Mouse (Mus musculus) forebrain, embryonic 15.5 days (tissue): Measurements from ENCODE around the gene Slc2a4. TPM values are rescaled to one million over a fixed set of nuclear protein-coding genes. Genes with fewer than 3 reads are reported as not detected.

Source experiments
- ATAC-seq: fragments of 200-750 bp; cut with Nextera tagmentation; replicated peaks from 2 replicates; pipeline ENCODE4 v1.8.0; 2017; ENCODE audit warnings: mild to moderate bottlenecking, moderate TSS enrichment, moderate library complexity
- H3K27ac ChIP-seq: fragments of 300-500 bp; sonication (generic); replicated peaks from 2 replicates; pipeline ENCODE4 v1.5.1; 2015; ENCODE audit warnings: mild to moderate bottlenecking, inconsistent platforms
- H3K27me3 ChIP-seq: fragments of 300-500 bp; sonication (generic); 2 replicates; pipeline ENCODE4 v1.6.1; 2015; ENCODE audit warnings: inconsistent platforms
- H3K36me3 ChIP-seq: fragments of 300-500 bp; sonication (generic); 2 replicates; pipeline ENCODE4 v1.6.1; 2015; ENCODE audit warnings: mild to moderate bottlenecking, inconsistent platforms
- H3K4me1 ChIP-seq: fragments of 300-500 bp; sonication (generic); 2 replicates; pipeline ENCODE4 v1.6.1; 2015; ENCODE audit warnings: inconsistent platforms
- H3K4me2 ChIP-seq: fragments of 300-500 bp; sonication (generic); replicated peaks from 2 replicates; pipeline ENCODE4 v1.6.1; 2015; ENCODE audit warnings: mild to moderate bottlenecking, inconsistent platforms
- H3K4me3 ChIP-seq: fragments of 300-500 bp; sonication (generic); 2 replicates; pipeline ENCODE4 v1.5.1; 2015; ENCODE audit warnings: mild to moderate bottlenecking, inconsistent platforms
- H3K9ac ChIP-seq: fragments of 300-500 bp; sonication (generic); replicated peaks from 2 replicates; pipeline ENCODE4 v1.6.1; 2015; ENCODE audit warnings: mild to moderate bottlenecking, inconsistent platforms
- H3K9me3 ChIP-seq: fragments of 300-500 bp; sonication (generic); 2 replicates; pipeline ENCODE4 v1.6.1; 2016; ENCODE audit warnings: inconsistent platforms
- WGBS: fragments of 180-500 bp; shearing (Covaris S2); methylation state at CpG from one replicate; pipeline ENCODE4 v1.1.7; 2015; ENCODE audit warnings: mixed read lengths; 5-methylcytosine and 5-hydroxymethylcytosine counted together
- polyA plus RNA-seq: library from polyadenylated mRNA; unstranded; fragments of >200 nt; fragmentation: Nextera tagmentation; extraction: Ambion mirVana; gene quantifications from 2 replicates; pipeline ENCODE4 v1.2.1, GENCODE M21; 2015

Gene Slc2a4
- polyA plus RNA-seq, 1 experiment from 2014 or later, result 7.5 TPM

GRCm38 (mm10) chr11:69948763-69949150 is 769 bp upstream of the Slc2a4 start:
- no peak; the same call in 1 of the 2 replicates for ATAC-seq
- WGBS, result 0% methylated on average over 14 of the region's 14 CpGs
- Histone ChIP-seq H3K4me2 (peak overlapping the region; percentile 48), H3K27me3 (no peaks in the 10 kb centered on the region), H3K4me3 (peak overlapping the region; percentile 42), H3K27ac (peak overlapping the region; percentile 64), H3K9ac (peak overlapping the region; percentile 34; the same call in 1 of the 2 replicates), H3K36me3 (no peaks in the 10 kb centered on the region), H3K9me3 (no peaks in the 10 kb centered on the region), H3K4me1 (peaks cover 18% of the 10 kb centered on the region)

GRCm38 (mm10) chr11:69947337-69948065 is 487 bp downstream of the Slc2a4 start:
- H3K9me3 ChIP-seq, result no peaks in the 10 kb centered on the region
- peak overlapping the region; percentile 34 for H3K9ac ChIP-seq
- peak overlapping the region; percentile 64; the same call in 1 of the 2 replicates for H3K27ac ChIP-seq
- H3K27me3 ChIP-seq, result no peaks in the 10 kb centered on the region
- peak; percentile 44 for ATAC-seq
- peaks cover 18% of the 10 kb centered on the region for H3K4me1 ChIP-seq
- peak overlapping the region; percentile 48 for H3K4me2 ChIP-seq
- H3K4me3 ChIP-seq, result peak overlapping the region; percentile 42
- H3K36me3 ChIP-seq, result no peaks in the 10 kb centered on the region
- WGBS, result 2% methylated on average over 29 of the region's 29 CpGs

DNA sequence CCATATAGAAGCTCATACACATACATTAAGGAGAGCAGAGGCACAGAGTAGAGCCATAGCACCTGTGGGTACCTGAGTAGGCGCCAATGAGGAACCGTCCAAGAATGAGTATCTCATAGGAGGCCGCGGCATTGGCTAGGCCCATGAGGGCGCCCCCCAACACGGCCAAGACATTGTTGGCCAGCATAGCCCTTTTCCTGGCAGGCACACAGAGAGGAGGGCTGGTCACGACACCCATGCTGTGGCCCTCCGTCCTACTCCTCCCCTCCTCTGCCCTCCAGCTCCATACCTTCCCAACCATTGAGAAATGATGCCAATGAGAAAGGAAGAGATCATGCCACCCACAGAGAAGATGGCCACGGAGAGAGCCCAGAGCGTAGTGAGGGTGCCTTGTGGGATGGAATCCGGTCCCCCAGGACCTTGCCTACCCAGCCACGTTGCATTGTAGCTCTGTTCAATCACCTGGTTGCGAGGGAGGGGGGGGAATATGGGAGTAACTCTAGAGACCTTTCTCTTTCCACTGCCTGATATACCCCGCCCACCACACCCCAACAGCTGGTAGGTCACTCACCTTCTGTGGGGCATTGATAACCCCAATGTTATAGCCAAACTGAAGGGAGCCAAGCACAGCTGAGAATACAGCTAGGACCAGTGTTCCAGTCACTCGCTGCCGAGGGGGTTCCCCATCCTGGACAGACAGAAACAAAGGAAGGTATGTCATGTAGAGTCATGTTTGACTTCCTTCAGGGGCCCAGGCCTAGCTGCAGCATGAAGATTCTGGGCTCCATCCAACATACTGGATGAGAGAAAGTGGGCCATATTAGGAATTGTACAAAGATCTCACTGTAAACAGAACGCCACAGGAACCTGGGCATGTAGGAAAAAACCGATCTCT is 1.7 kb downstream of the Slc2a4 start:
- Histone ChIP-seq H3K36me3 (no peaks in the 10 kb centered on the region), H3K9me3 (no peaks in the 10 kb centered on the region), H3K4me2 (no peak overlapping the region), H3K27me3 (no peaks in the 10 kb centered on the region), H3K27ac (no peak overlapping the region), H3K4me1 (peaks cover 18% of the 10 kb centered on the region), H3K9ac (no peak overlapping the region), H3K4me3 (no peak overlapping the region)
- 92% methylated on average over 18 of the region's 18 CpGs for WGBS
- ATAC-seq, result no peak

DNA sequence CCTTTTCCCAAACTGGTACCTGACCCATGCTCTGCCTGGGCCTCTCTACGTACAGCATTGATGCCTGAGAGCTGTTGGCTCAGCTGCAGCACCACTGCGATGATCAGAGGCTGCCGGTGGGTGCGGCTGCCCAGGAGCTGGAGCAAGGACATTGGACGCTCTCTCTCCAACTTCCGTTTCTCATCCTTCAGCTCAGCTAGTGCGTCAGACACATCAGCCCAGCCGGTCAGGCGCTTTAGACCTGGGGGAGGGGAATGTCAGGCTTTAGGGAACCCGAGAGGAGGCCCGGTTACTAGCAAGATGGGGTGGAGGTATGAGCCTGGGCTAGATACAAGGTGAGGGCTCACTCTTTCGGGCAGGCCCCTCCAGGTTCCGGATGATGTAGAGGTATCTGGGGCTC is 2.8 kb downstream of the Slc2a4 start:
- Histone ChIP-seq H3K9me3 (no peaks in the 10 kb centered on the region), H3K36me3 (no peaks in the 10 kb centered on the region), H3K9ac (no peak overlapping the region), H3K4me2 (no peak overlapping the region), H3K4me1 (peaks cover 18% of the 10 kb centered on the region), H3K27ac (no peak overlapping the region), H3K4me3 (no peak overlapping the region), H3K27me3 (no peaks in the 10 kb centered on the region)
- ATAC-seq, result no peak
- WGBS, result 84% methylated on average over 13 of the region's 13 CpGs

DNA sequence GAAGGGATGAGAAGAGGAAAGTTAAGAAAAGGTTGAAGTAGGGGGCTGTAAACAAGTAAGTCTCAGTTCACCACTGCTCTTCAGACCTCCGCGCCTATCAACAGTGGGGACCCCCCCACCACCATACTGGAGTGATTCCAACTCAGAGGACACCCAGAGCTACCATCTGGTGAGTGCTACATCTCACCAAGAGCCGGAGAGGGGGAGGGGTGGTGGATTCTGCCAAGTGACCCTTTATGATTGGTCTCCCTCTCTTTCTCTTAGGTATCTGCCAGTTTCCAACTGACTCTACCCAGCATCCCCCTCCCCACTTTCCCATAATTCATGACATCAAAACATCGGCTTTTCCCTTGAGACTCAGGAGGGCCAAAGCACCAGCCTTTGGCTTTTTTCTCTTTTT is 7.0 kb downstream of the Slc2a4 start:
- no peak for ATAC-seq
- peaks cover 10% of the 10 kb centered on the region; the same call in 1 of the 2 replicates for H3K27me3 ChIP-seq
- peaks cover 11% of the 10 kb centered on the region for H3K4me1 ChIP-seq
- H3K27ac ChIP-seq, result no peak overlapping the region
- no peak overlapping the region for H3K4me3 ChIP-seq
- no peak overlapping the region for H3K9ac ChIP-seq
- no peaks in the 10 kb centered on the region for H3K36me3 ChIP-seq
- no peaks in the 10 kb centered on the region for H3K9me3 ChIP-seq
- no peak overlapping the region for H3K4me2 ChIP-seq
- 83% methylated on average over 4 of the region's 4 CpGs for WGBS

- Histone ChIP-seq H3K27me3 (peaks cover 10% of the 10 kb centered on the region; the same call in 1 of the 2 replicates), H3K4me3 (no peak overlapping the region), H3K4me2 (no peak overlapping the region), H3K9ac (no peak overlapping the region), H3K27ac (no peak overlapping the region), H3K9me3 (no peaks in the 10 kb centered on the region), H3K36me3 (no peaks in the 10 kb centered on the region), H3K4me1 (peaks cover 21% of the 10 kb centered on the region)
- no peak for ATAC-seq
- WGBS, result 90% methylated on average over 17 of the region's 17 CpGs
These were observed 8.3 kb downstream of the Slc2a4 start for GRCm38 (mm10) chr11:69939731-69940130.

DNA sequence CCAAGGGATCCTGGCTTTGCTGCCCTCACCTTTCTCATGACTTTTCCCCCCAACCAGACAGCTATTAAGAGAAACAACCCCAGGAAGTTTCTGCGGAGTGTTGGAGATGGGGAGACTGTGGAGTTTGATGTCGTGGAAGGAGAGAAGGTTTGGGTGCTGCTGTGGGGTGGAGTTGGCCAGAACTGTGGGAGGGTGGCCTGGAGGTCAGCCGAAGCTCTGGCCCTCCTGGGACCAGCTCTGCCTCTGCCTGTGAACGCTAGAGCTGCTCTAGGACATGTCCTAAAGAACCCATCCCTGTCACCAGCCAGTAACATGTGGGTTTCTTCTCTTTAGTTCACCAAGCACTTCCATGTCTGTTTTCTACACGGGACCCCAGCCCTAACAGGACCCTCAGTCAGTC is 8.8 kb downstream of the Slc2a4 start:
- H3K27me3 ChIP-seq, result peaks cover 10% of the 10 kb centered on the region; the same call in 1 of the 2 replicates
- H3K36me3 ChIP-seq, result no peaks in the 10 kb centered on the region
- H3K4me2 ChIP-seq, result no peak overlapping the region
- H3K9ac ChIP-seq, result no peak overlapping the region
- no peaks in the 10 kb centered on the region for H3K9me3 ChIP-seq
- H3K27ac ChIP-seq, result no peak overlapping the region
- ATAC-seq, result no peak
- peaks cover 27% of the 10 kb centered on the region for H3K4me1 ChIP-seq
- H3K4me3 ChIP-seq, result no peak overlapping the region
- WGBS, result 69% methylated on average over 5 of the region's 5 CpGs

GRCm38 (mm10) chr11:69938401-69938979 is 9.5 kb downstream of the Slc2a4 start:
- Histone ChIP-seq H3K27me3 (peaks cover 10% of the 10 kb centered on the region; the same call in 1 of the 2 replicates), H3K27ac (no peak overlapping the region), H3K4me1 (peaks cover 27% of the 10 kb centered on the region), H3K9me3 (no peaks in the 10 kb centered on the region), H3K36me3 (no peaks in the 10 kb centered on the region), H3K4me2 (no peak overlapping the region), H3K9ac (no peak overlapping the region), H3K4me3 (no peak overlapping the region)
- no peak for ATAC-seq
- WGBS, result 23% methylated on average over 9 of the region's 9 CpGs

- no peak overlapping the region for H3K9ac ChIP-seq
These were observed 10.2 kb downstream of the Slc2a4 start for GRCm38 (mm10) chr11:69937834-69938233.

DNA sequence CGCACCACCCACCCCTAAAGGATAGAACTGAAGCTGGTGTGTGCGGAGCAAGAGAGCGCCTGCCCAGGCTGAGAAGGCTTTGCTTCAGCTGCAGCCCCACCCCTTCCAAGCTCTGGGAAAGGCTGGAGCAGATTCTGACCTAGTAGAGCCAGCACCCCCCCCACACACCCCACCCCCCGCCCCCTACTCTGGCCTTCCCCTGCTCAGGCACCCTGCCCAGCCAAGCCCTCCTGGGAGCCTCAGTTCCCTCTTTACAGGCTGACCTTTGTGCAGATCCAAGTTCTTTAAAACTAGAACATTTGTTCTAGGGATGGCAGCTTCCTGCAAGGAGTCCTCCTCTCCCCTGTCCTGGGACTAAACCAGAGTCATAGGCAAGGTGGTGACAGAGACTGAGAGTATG is 10.6 kb downstream of the Slc2a4 start:
- Histone ChIP-seq H3K36me3 (no peaks in the 10 kb centered on the region), H3K27me3 (peaks cover 10% of the 10 kb centered on the region; the same call in 1 of the 2 replicates), H3K4me3 (no peak overlapping the region), H3K27ac (no peak overlapping the region), H3K9me3 (no peaks in the 10 kb centered on the region), H3K4me2 (no peak overlapping the region), H3K9ac (no peak overlapping the region), H3K4me1 (peaks cover 27% of the 10 kb centered on the region)
- 36% methylated on average over 4 of the region's 4 CpGs for WGBS
- no peak for ATAC-seq

More at GRCm38 (mm10) chr11:69937834-69938233, 10.2 kb downstream of the Slc2a4 start:
- no peak for ATAC-seq
- Histone ChIP-seq H3K27me3 (peaks cover 10% of the 10 kb centered on the region; the same call in 1 of the 2 replicates), H3K4me2 (no peak overlapping the region), H3K27ac (no peak overlapping the region), H3K4me3 (no peak overlapping the region), H3K9me3 (no peaks in the 10 kb centered on the region), H3K36me3 (no peaks in the 10 kb centered on the region), H3K4me1 (peaks cover 27% of the 10 kb centered on the region)
- WGBS, result 69% methylated on average over 5 of the region's 5 CpGs

GRCm38 (mm10) chr11:69936714-69937347 is 11.2 kb downstream of the Slc2a4 start:
- no peak for ATAC-seq
- Histone ChIP-seq H3K9ac (no peak overlapping the region), H3K27ac (no peak overlapping the region), H3K4me1 (peaks cover 27% of the 10 kb centered on the region), H3K4me3 (peak overlapping the region; percentile 54; the same call in 1 of the 2 replicates), H3K36me3 (no peaks in the 10 kb centered on the region), H3K27me3 (peaks cover 10% of the 10 kb centered on the region; the same call in 1 of the 2 replicates), H3K4me2 (peak overlapping the region; percentile 99), H3K9me3 (no peaks in the 10 kb centered on the region)
- 36% methylated on average over 9 of the region's 9 CpGs for WGBS
